Mouse (Mus musculus) ES-CJ7 (cell line): ENCODE results near the gene Zfp352.
A peak's percentile ranks its signal among the peaks of the same experiment; 100 is the strongest.

ENCODE experiments used
- DNase-seq: peaks from one replicate; pipeline ENCODE4 v3.0.0; 2011; ENCODE audit warnings: low read depth, low spot score

Zfp352 gene

DNA sequence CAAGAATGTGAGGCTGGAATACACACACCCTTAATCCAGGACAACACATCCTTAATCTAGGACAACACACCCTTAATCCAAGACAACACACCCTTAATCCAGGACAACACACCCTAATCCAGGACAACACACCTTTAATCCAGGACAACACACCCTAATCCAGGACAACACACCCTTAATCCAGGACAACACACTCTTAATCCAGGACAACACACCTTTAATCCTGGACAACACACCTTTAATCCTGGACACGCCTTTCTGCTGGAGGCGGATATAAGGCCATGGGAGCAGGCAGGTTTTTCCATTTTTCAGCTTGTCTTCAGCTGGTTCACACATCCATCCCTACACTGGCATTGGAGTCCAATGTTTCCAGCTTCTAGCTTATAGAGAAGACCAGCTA, at the start of gene Zfp352:
TSS of gene Zfp352 (plus strand) at position 301 of the 400 bp plus-strand sequence.
- DNase-seq: no peak

- DNase-seq: peak; percentile 27
These were observed 47.6 kb upstream of the Zfp352 start for GRCm38 (mm10) chr4:90170890-90171483.

DNA sequence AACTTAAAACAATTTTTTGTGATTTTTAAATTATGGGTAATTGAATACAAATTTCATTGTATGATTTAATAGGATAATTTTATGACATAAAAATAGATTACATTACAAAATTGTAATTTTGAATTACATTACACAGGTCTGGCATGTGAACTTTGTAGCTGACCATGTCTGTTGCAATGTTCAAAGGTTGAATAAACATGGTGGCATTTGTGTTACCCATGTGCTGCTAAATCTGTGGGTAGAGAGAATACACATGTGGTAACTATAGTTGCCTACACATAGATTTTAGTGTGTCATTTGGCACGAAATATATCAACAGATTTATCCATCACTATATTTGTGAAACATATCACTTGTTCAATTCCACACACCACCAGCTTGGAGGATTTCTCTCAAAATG, 44.6 kb upstream of the Zfp352 start:
- DNase-seq: no peak

- peak; percentile 81 for DNase-seq
These were observed 15.2 kb upstream of the Zfp352 start for GRCm38 (mm10) chr4:90203421-90203820.

DNA sequence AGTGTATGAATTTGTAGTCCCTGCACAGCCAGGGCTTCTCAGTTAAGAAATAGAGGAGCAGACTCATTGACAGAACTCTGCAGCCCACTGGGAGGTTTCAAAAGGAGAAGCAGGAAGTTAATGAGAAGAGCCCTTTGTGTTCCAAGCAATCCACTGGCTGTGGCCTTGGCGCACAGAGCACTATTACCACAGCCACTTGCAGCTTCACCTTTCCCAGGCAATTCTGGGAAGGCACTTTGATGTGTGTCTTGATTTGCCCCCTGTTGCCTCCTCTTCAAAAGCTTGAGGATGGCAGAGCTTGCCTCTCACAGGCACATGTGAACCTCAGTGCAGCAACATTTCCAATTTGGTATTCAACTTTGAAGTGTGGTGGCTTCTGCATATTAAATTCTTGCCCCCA, 7.1 kb upstream of the Zfp352 start:
- DNase-seq: no peak

GRCm38 (mm10) chr4:90212076-90212475, 6.5 kb upstream of the Zfp352 start:
- DNase-seq: no peak

DNA sequence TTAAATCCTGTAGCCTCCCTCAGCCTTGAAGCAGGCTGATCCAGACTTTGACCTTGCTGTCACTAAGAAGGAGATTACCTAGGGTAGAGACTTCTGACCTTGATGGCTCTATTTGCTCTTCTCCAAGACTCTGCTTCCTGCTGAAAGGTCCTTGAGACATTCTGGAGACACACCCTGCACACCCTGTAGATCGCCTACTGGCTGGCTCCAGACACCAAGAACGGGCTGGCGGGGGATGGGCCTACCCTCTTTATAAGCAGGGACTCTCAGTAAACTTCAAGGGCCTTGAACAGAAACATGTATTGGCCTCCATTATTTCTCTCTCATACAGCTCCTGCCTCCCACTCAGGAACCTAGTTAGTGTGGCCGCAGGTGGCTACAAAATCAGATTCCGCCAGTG, 17.0 kb downstream of the Zfp352 start:
- DNase-seq: peak; percentile 53

DNA sequence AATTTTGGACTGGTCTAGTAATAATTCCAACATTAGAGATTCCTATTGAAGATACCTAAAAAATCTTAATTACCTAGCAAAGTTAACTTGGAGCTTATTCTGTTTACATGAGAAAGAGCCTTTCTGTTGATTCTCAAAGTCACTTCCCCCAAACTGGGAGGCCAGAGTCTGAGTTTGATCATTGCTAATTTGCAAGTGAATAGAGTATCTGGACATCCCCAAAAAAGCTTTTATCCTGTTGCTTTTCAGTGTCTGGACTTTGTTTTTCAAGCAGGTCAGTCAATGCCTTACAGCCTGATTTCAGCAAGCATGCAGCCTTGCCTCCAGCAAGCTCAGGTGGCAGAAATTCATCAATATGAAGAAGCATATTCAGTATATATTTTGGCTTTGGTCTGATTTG, 51.2 kb downstream of the Zfp352 start:
- DNase-seq: peak; percentile 67
